Mouse (Mus musculus): ENCODE results near the gene Olfr427. TPM values are rescaled to one million over a fixed set of nuclear protein-coding genes. Genes with fewer than 3 reads are reported as not detected.
"Not testable (repeated sequence)": the region's sequence is repeated elsewhere in the genome, so short reads cannot be mapped to it uniquely, and the experiment has no call there.

The Olfr427 gene
- not detected for total RNA-seq (2021)
- long read RNA-seq, experiment 1 = 0 reads
- long read RNA-seq, experiment 2 = 0 reads

DNA sequence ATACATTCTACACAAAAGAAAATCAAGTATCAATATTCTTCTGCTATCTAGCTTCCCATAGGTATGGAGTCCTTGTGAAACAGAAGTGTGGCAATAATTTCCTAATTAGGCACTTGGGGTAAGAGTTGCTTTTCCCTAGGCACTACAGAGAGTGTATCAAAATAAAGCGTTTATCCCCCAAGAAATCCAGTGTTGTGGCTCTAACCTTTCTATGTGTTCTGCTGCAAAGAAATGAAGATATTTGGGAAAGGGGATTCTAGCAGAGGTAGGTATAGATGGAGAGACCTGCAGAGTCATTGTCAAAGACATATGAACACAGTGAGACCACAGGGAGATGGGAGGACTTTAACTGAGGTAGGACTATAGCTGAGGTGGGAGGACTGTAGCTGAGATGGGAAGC is at the start of gene Olfr427:
Gene Olfr427, plus strand, starts transcription at position 301 of the 400 bp plus-strand sequence.
- intact Hi-C loops (cut with DNase I) = loop anchor here (10.0 kb wide), 1 partner anchor 242 kb away; no protein-coding TSS in a partner anchor
- no peak for DNase-seq (ENCODE audit: low spot score in 2 of 2)

- DNase-seq (ENCODE audit: low spot score in 2 of 2); intact Hi-C loops (cut with DNase I): not testable (repeated sequence)
Observed at GRCm38 (mm10) chr1:174048227-174048626, 48.5 kb upstream of the Olfr427 start.

DNA sequence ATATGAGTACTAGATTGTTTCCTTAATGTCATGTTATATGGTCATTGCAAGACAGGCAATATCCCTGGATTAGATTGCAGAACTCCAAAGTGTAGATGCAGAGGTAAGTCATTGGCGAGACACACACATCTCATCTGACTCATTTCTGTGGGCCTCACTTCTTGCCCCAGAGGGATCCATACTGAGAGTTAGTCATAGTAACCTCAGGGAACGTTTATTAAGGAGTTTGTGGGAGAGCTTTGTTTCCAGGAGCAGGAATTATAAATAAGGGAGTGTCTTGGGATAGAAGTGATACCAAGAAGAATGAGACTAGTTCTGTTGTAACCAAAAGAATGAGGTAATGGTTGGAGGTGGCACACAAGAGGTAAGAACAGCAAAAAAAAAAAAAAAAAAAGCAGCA is 47.8 kb upstream of the Olfr427 start, which contains the start of gene Olfr432:
Gene Olfr432, plus strand, starts transcription at position 313 of the 400 bp plus-strand sequence.
- intact Hi-C loops (cut with DNase I) = no loop called here

DNA sequence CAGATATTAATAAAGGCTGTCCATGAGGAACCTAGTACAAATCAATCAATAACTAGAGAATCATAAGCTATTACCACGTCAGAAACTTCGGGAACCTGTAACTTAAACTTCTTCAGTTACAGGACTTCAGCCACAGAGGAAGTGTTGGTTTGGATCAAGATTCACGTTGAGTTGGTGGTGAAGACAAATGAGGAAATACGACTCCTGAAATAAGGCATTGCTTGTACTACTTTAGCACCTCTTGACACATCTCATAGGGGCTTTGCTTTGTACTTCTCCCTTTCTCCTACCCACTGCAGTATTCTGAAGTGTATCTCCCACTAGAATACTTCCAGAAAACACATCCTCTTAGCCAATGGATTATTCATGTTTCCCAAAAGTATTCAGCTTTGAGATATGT is 47.3 kb upstream of the Olfr427 start:
- intact Hi-C loops (cut with DNase I); DNase-seq (ENCODE audit: low spot score in 2 of 2): not testable (repeated sequence)

More for the DNA sequence above, 47.8 kb upstream of the Olfr427 start, which contains the start of gene Olfr432:
- no peak for DNase-seq (ENCODE audit: low spot score in 2 of 2)

- DNase-seq (ENCODE audit: low spot score in 2 of 2) = no peak
- intact Hi-C loops (cut with DNase I) = no loop called here
Observed at GRCm38 (mm10) chr1:174050532-174050931, 46.2 kb upstream of the Olfr427 start.

GRCm38 (mm10) chr1:174051515-174051914 is 45.2 kb upstream of the Olfr427 start:
- intact Hi-C loops (cut with DNase I) = no loop called here
- no peak for DNase-seq (ENCODE audit: low spot score in 2 of 2)

GRCm38 (mm10) chr1:174051931-174052536 is 44.7 kb upstream of the Olfr427 start:
- intact Hi-C loops (cut with DNase I) = no loop called here
- DNase-seq (ENCODE audit: low spot score in 2 of 2) = no peak

- intact Hi-C loops (cut with DNase I) = no loop called here
- DNase-seq (ENCODE audit: low spot score in 2 of 2) = peak; percentile 2 to 10
Observed at GRCm38 (mm10) chr1:174052981-174053380, 43.7 kb upstream of the Olfr427 start.

DNA sequence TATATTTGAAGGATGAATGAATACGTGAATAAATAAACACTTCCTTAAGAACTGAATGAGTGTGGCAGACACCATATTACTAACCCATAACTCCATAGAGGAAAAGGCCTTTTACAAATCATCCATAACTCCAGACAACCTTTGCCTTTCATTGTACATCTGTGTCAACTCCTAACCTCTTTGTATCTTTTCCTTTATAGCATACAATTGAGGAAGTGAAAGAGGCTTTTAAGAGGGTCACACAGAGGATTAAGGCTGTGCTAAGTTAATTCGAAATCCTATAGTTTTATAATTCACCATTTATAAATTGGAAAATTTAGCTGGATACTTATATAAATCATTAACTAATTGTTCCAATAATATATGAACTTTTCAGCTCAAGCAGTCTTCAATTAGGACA is 41.4 kb upstream of the Olfr427 start:
- intact Hi-C loops (cut with DNase I) = no loop called here
- no peak for DNase-seq (ENCODE audit: low spot score in 2 of 2)

- intact Hi-C loops (cut with DNase I) = no loop called here
Observed at GRCm38 (mm10) chr1:174066305-174066704, 30.4 kb upstream of the Olfr427 start, which contains the start of gene Olfr430. Olfr430 (plus strand) TSS chr1:174066605.

DNA sequence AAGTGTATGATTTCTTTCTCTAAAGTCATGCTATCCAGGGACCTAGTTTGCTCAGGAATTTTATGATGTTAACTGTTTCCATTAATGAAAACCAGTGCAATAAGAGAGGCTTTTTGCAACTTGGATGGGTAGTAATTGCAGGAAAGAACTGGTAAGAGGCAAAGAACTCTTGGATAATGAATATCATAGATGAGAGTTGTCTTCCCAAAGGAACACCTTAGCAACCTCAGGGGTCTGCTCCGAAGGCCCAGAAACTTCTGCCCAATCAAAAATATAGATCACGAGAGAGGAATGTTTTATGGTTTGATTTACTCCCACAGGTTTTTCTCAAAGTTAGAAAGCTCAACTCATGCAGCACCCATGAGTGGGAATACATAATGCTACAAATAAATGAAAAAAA is 12.7 kb upstream of the Olfr427 start, which contains the start of gene Olfr429:
Gene Olfr429, plus strand, starts transcription at position 301 of the 400 bp plus-strand sequence.
- intact Hi-C loops (cut with DNase I) = no loop called here
- DNase-seq (ENCODE audit: low spot score in 2 of 2) = no peak

More at GRCm38 (mm10) chr1:174066305-174066704, 30.4 kb upstream of the Olfr427 start, which contains the start of gene Olfr430:
- DNase-seq (ENCODE audit: low spot score in 2 of 2) = no peak

GRCm38 (mm10) chr1:174103735-174104134 is 7.0 kb downstream of the Olfr427 start:
- DNase-seq (ENCODE audit: low spot score in 2 of 2) = no peak
- intact Hi-C loops (cut with DNase I) = loop anchor here (1.0 kb wide), 1 partner anchor 647 kb away; no protein-coding TSS in a partner anchor

GRCm38 (mm10) chr1:174121062-174121461 is 24.4 kb downstream of the Olfr427 start, which contains the start of gene Olfr231:
Olfr231 (minus strand) TSS chr1:174121162.
- intact Hi-C loops (cut with DNase I) = no loop called here
- DNase-seq (ENCODE audit: low spot score in 2 of 2) = no peak

- DNase-seq (ENCODE audit: low spot score in 2 of 2) = no peak
- intact Hi-C loops (cut with DNase I) = no loop called here
Observed at GRCm38 (mm10) chr1:174131217-174131616, 34.5 kb downstream of the Olfr427 start, which contains the start of gene Olfr424. Olfr424 (plus strand) TSS chr1:174131517.

DNA sequence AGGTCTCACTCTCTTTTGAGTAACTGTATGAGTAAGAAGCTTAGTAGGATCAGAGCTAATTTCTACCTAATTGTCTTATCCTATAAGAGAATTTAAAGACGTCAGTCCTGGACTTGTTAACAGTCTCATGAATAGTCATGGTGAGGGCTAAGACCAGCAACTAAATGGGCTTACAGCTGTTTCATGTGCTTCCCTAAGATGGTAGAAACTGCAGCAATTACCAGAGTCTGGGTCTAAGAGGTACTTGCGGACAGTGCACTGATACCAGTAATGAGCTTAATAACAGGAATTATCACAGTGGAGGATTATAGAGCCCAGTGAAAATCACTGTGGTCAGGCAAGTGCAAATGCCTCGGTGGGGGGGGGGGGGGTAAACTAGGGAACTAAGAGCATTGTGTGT is 35.3 kb downstream of the Olfr427 start:
- DNase-seq (ENCODE audit: low spot score in 2 of 2) = no peak
- intact Hi-C loops (cut with DNase I) = no loop called here

GRCm38 (mm10) chr1:174141384-174141783 is 44.7 kb downstream of the Olfr427 start:
- DNase-seq (ENCODE audit: low spot score in 2 of 2) = no peak
- intact Hi-C loops (cut with DNase I) = no loop called here

DNA sequence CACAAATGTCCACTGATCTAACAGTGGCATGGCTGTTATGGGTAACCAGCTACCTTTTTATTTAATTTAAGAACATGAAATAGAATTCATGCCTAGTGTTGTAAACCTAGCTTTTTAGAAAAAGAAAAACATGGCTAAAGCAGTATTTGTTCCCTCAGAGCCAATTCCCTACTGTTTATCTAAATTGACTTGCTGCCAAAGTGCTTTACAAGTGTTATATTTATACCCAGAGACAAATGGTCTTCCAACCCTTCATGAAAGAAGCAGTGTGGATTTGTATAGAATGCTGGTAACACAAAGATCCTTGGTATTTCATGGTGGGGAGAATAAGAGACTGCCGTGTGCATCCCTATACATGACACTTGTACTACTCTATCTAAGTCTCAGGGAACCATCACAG is 50.0 kb downstream of the Olfr427 start:
- intact Hi-C loops (cut with DNase I) = no loop called here

DNA sequence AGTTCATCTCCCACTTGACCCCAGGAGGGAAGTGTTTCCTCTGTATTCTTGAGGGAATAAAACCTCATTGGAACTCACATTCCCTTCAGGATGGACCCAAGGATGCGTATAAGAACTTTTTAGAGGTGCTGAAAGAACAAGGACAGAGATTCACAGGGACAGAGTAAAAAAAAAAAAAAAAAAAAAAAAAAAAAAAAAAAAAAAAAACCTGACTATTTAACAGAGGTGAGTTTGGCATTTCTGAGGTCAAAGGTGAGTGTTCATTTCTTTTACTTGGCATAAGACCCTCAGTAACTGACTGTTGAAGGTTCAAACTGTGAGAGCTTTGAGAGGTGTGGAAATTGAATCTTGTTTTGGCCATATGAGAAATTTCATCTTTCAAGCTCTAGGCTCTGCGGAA is 52.6 kb downstream of the Olfr427 start:
- intact Hi-C loops (cut with DNase I) = no loop called here
- DNase-seq (ENCODE audit: low spot score in 2 of 2) = no peak

More for the DNA sequence above, 50.0 kb downstream of the Olfr427 start:
- DNase-seq (ENCODE audit: low spot score in 2 of 2) = peak in 1 of 2 experiments; percentile 3
